Mouse (Mus musculus): ENCODE data around the gene Siae.

Siae gene

GRCm38 (mm10) chr9:37572204-37572876 is 16.8 kb downstream of the Siae start:
- DNase-seq: no peak

- peak; percentile 20 for DNase-seq
Measured at GRCm38 (mm10) chr9:37576436-37576930, 21.0 kb downstream of the Siae start.

- no peak for DNase-seq
Measured at GRCm38 (mm10) chr9:37583594-37583993, 28.1 kb downstream of the Siae start.

GRCm38 (mm10) chr9:37586718-37587117 is 31.2 kb downstream of the Siae start:
- no peak for DNase-seq

- no peak for DNase-seq
Measured at GRCm38 (mm10) chr9:37590381-37590780, 34.9 kb downstream of the Siae start.

GRCm38 (mm10) chr9:37592025-37592424 is 36.5 kb downstream of the Siae start:
- DNase-seq: no peak

GRCm38 (mm10) chr9:37592633-37593032 is 37.1 kb downstream of the Siae start:
- DNase-seq: no peak

- no peak for DNase-seq
Measured at GRCm38 (mm10) chr9:37593690-37594089, 38.2 kb downstream of the Siae start.

- no peak for DNase-seq
Measured at GRCm38 (mm10) chr9:37595570-37595969, 40.1 kb downstream of the Siae start.

GRCm38 (mm10) chr9:37598637-37599036 is 43.1 kb downstream of the Siae start:
- no peak for DNase-seq

- no peak for DNase-seq
Measured at GRCm38 (mm10) chr9:37600538-37601205, 45.2 kb downstream of the Siae start.

- DNase-seq: no peak
Measured at GRCm38 (mm10) chr9:37605089-37605488, 49.6 kb downstream of the Siae start.

- DNase-seq: no peak
Measured at GRCm38 (mm10) chr9:37609558-37609957, 54.1 kb downstream of the Siae start.

GRCm38 (mm10) chr9:37613182-37613910 is 57.8 kb downstream of the Siae start, which contains the start of gene Spa17:
Spa17 (minus strand) TSS chr9:37613722.
- DNase-seq: peak; percentile 96

GRCm38 (mm10) chr9:37613911-37614280 is 58.4 kb downstream of the Siae start:
- no peak for DNase-seq

GRCm38 (mm10) chr9:37614316-37614715 is 58.8 kb downstream of the Siae start:
- no peak for DNase-seq

- no peak for DNase-seq
Measured at GRCm38 (mm10) chr9:37615220-37615619, 59.7 kb downstream of the Siae start.

GRCm38 (mm10) chr9:37616770-37617169 is 61.3 kb downstream of the Siae start:
- DNase-seq: peak; percentile 64

GRCm38 (mm10) chr9:37621290-37621689 is 65.8 kb downstream of the Siae start:
- no peak for DNase-seq

- DNase-seq: no peak
Measured at GRCm38 (mm10) chr9:37623981-37624380, 68.5 kb downstream of the Siae start.

GRCm38 (mm10) chr9:37624502-37624901 is 69.0 kb downstream of the Siae start:
- no peak for DNase-seq

GRCm38 (mm10) chr9:37625129-37625528 is 69.6 kb downstream of the Siae start:
- no peak for DNase-seq

GRCm38 (mm10) chr9:37625641-37626040 is 70.1 kb downstream of the Siae start:
- peak; percentile 37 for DNase-seq

GRCm38 (mm10) chr9:37626103-37626567 is 70.6 kb downstream of the Siae start:
- peak; percentile 5 for DNase-seq
